Mouse (Mus musculus): ENCODE data around the gene Gm49387. TPM values are rescaled to one million over a fixed set of nuclear protein-coding genes. Genes with fewer than 3 reads are reported as not detected.

Gene Gm49387
- polyA plus RNA-seq, 1 experiment from 2014 or later = 1.7 TPM

DNA sequence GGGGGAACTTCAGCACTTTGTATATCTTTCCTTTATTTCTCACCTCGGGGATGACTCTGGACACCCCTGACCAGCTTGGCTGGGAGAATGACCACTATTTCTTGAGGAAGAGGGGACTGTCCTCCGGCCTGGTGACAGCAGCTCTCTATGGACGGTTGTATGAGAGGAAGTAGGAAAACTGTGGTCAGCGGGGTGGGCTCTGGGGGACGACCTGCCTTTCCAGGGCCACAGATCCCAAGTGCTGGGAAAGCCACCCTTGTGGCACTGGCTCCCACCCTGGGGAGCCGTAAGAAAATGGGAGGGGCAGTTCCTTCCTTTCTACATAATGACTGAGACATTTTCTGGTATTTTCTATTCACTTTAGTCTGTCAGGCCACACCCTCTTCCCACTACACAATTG, 27.1 kb upstream of the Gm49387 start:
- Histone ChIP-seq H3K27me3 (replicated peaks; ENCODE audit: insufficient read depth, low read length) (no peaks in the 10 kb centered on the region), H3K36me3 (ENCODE audit: insufficient read depth, low read length) (peaks cover 11% of the 10 kb centered on the region; the same call in 1 of the 2 replicates), H3K4me1 (ENCODE audit: insufficient read depth, low read depth, low read length) (peaks cover 20% of the 10 kb centered on the region), H3K9ac (replicated peaks; ENCODE audit: low read depth) (no peak overlapping the region), H3K4me2 (replicated peaks; ENCODE audit: low read depth, low read length) (no peak overlapping the region), H3K27ac (ENCODE audit: low read length) (no peak overlapping the region), H3K9me3 (ENCODE audit: low read length) (no peaks in the 10 kb centered on the region), H3K4me3 (ENCODE audit: low read depth, low read length) (no peak overlapping the region)
- ATAC-seq = no peak
- peak; percentile 37 for DNase-seq (ENCODE audit: low spot score)
- TF ChIP-seq CTCF (IDR thresholded peaks at IDR 0.05) (no peak), EP300 (IDR thresholded peaks at IDR 0.05) (peak; percentile 61)
- 64% methylated on average over 6 of the region's 6 CpGs for WGBS

DNA sequence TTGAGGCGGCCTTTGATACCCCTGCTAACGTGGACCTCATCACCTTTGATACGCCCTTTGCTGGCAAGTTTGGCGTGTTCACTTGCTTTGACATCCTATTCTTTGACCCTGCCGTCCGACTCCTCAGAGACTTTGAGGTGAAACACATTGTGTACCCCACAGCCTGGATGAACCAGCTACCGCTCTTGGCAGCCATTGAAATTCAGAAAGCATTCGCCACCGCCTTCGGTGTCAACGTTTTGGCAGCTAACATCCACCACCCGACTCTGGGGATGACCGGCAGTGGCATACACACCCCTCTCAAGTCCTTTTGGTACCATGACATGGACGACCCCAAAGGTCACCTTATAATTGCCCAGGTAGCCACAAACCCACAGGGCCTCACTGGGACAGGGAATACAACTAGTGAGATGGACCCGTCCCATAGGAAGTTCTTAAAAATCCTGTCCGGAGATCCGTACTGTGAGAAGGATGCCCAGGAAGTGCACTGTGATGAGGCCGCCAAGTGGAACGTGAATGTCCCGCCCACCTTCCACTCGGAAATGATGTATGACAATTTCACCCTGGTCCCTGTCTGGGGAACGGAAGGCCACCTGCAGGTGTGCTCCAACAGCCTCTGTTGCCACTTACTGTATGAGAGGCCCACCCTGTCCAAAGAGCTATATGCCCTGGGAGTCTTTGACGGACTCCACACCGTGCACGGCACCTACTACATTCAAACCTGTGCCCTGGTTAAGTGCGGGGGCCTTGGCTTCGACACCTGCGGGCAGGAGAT, 26.4 kb upstream of the Gm49387 start:
- Histone ChIP-seq H3K4me3 (ENCODE audit: low read depth, low read length) (no peak overlapping the region), H3K4me2 (replicated peaks; ENCODE audit: low read depth, low read length) (no peak overlapping the region), H3K27me3 (replicated peaks; ENCODE audit: insufficient read depth, low read length) (no peaks in the 10 kb centered on the region), H3K4me1 (ENCODE audit: insufficient read depth, low read depth, low read length) (peaks cover 23% of the 10 kb centered on the region), H3K9ac (replicated peaks; ENCODE audit: low read depth) (no peak overlapping the region), H3K9me3 (ENCODE audit: low read length) (no peaks in the 10 kb centered on the region), H3K27ac (ENCODE audit: low read length) (no peak overlapping the region), H3K36me3 (ENCODE audit: insufficient read depth, low read length) (peaks cover 11% of the 10 kb centered on the region; the same call in 1 of the 2 replicates)
- no peak for TF ChIP-seq EP300 (IDR thresholded peaks at IDR 0.05)
- no peak for TF ChIP-seq CTCF (IDR thresholded peaks at IDR 0.05)
- DNase-seq (ENCODE audit: low spot score) (no peak), ATAC-seq (no peak)
- WGBS = 94% methylated on average over 28 of the region's 28 CpGs

DNA sequence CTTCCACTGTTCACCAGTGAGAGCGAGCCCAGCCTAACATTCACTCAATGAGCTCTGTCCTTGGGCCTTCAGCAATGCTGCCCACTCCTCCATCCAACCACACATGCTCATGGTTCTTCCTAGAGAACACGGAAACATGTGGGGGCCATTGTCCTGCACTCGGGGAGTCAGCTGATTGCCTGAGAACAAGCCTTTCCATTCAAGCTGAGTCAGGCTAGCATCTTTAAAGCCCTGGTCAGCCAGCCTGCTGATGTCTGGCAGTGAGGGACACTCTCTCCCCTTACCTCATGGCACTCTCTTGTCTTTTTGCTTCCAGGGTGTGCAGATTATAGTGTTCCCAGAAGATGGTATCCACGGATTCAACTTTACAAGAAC, 24.9 kb upstream of the Gm49387 start:
- H3K4me1 ChIP-seq (ENCODE audit: insufficient read depth, low read depth, low read length) = peaks cover 25% of the 10 kb centered on the region
- TF ChIP-seq CTCF (IDR thresholded peaks at IDR 0.05) (no peak), EP300 (IDR thresholded peaks at IDR 0.05) (no peak)
- no peak overlapping the region for H3K4me2 ChIP-seq (replicated peaks; ENCODE audit: low read depth, low read length)

DNA sequence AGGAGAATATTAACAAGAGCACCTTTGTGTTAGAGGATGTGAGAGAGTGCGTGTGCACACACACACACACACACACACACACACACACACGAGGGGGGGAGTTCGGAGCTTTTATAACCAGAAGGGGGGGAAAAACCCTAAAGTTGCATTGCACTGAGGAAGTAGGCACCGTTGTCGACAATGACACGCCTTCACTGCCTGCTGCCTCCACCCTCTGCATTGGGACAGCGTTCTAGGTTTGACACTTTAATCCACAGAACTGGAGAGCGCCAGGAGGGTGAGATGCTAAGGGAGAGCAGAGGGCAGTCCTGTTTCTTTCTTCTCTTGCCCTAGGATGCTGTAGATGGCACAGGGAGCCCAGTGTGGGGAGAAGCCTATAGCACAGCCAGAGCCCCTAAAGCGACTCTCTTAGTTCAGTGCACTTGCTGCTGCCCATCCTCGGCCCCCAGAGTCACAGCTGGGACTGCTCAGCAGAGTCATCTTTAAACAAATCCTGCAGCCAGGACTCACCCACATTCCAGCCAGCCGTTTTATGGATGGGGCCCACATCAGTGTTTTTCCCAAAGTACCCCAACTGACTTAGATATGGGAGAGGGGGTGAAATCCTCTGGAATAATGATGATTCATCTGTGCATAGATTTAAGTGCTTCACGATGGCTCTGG, 24.4 kb upstream of the Gm49387 start:
- DNase-seq (ENCODE audit: low spot score) (no peak), ATAC-seq (no peak)
- no peaks in the 10 kb centered on the region for H3K9me3 ChIP-seq (ENCODE audit: low read length)
- no peak overlapping the region for H3K9ac ChIP-seq (replicated peaks; ENCODE audit: low read depth)
- no peaks in the 10 kb centered on the region for H3K27me3 ChIP-seq (replicated peaks; ENCODE audit: insufficient read depth, low read length)
- 43% methylated on average over 10 of the region's 12 CpGs for WGBS
- H3K36me3 ChIP-seq (ENCODE audit: insufficient read depth, low read length) = peaks cover 11% of the 10 kb centered on the region; the same call in 1 of the 2 replicates
- H3K4me1 ChIP-seq (ENCODE audit: insufficient read depth, low read depth, low read length) = peaks cover 25% of the 10 kb centered on the region
- H3K4me2 ChIP-seq (replicated peaks; ENCODE audit: low read depth, low read length) = no peak overlapping the region
- TF ChIP-seq EP300 (IDR thresholded peaks at IDR 0.05) = no peak
- no peak for TF ChIP-seq CTCF (IDR thresholded peaks at IDR 0.05)
- H3K4me3 ChIP-seq (ENCODE audit: low read depth, low read length) = no peak overlapping the region
- no peak overlapping the region for H3K27ac ChIP-seq (ENCODE audit: low read length)

More for the DNA sequence above, 24.9 kb upstream of the Gm49387 start:
- H3K9ac ChIP-seq (replicated peaks; ENCODE audit: low read depth) = no peak overlapping the region
- no peak overlapping the region for H3K27ac ChIP-seq (ENCODE audit: low read length)
- peaks cover 11% of the 10 kb centered on the region; the same call in 1 of the 2 replicates for H3K36me3 ChIP-seq (ENCODE audit: insufficient read depth, low read length)
- no peaks in the 10 kb centered on the region for H3K27me3 ChIP-seq (replicated peaks; ENCODE audit: insufficient read depth, low read length)
- no peaks in the 10 kb centered on the region for H3K9me3 ChIP-seq (ENCODE audit: low read length)
- H3K4me3 ChIP-seq (ENCODE audit: low read depth, low read length) = no peak overlapping the region
- whole genome bisulfite sequencing = 80% methylated on average over 4 of the region's 4 CpGs
- no peak for ATAC-seq
- DNase-seq (ENCODE audit: low spot score) = no peak

DNA sequence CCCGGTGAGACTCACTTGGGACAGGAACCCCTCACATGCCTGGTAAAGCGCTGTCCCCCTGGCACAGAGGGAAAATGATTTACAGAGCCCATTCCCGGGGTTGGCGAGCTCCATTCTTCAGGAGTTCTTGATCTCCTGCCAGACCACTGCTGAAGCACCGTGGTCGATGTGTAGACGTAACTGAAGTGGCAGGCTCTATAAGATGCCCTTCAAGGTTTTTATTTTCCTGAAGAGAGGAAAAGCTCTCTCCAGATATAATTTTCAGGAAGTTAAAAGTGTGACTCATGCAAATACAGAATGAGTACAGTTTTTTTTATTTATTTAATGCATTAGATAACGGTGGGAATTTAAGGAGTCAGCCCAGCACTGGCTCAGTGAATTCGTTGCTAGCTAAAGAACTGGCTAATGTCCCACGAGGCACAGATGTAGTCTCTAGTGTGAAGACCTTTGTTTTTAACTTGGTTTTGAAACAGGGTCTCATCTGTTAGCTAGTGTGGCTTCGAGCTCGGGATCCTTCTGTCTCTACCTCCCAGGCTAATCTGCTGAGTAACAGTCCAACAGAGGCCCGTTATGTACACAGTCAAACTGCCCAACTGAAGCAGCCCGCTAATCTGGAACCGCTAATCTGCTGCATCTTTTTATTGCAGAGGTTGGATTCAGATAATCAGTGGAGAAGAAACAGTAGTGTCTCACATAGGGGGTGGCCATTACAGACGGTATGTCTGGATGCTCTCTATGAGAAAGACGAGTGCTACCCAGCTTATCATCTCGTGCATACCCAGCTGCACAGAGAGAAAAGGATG, 23.6 kb upstream of the Gm49387 start:
- no peak for TF ChIP-seq CTCF (IDR thresholded peaks at IDR 0.05)
- peak; percentile 51; the same call in 1 of the 2 replicates for TF ChIP-seq EP300 (IDR thresholded peaks at IDR 0.05)
- Histone ChIP-seq H3K4me1 (ENCODE audit: insufficient read depth, low read depth, low read length) (peaks cover 28% of the 10 kb centered on the region), H3K4me2 (replicated peaks; ENCODE audit: low read depth, low read length) (no peak overlapping the region), H3K9ac (replicated peaks; ENCODE audit: low read depth) (no peak overlapping the region), H3K4me3 (ENCODE audit: low read depth, low read length) (no peak overlapping the region), H3K36me3 (ENCODE audit: insufficient read depth, low read length) (peaks cover 11% of the 10 kb centered on the region; the same call in 1 of the 2 replicates), H3K27ac (ENCODE audit: low read length) (peak overlapping the region; percentile 1; the same call in 1 of the 2 replicates), H3K9me3 (ENCODE audit: low read length) (no peaks in the 10 kb centered on the region), H3K27me3 (replicated peaks; ENCODE audit: insufficient read depth, low read length) (no peaks in the 10 kb centered on the region)
- 35% methylated on average over 18 of the region's 18 CpGs for WGBS
- DNase-seq (ENCODE audit: low spot score) (peak; percentile 77), ATAC-seq (no peak)

Data from lung, postnatal 0 days (tissue).